Mouse (Mus musculus) c-Kit-positive CD71-positive TER-119-positive erythroid progenitor cells, embryonic 14.5 days (primary cell): Measurements from ENCODE around the gene Atp23.

Experiments
- DNase-seq: peaks from one replicate; pipeline ENCODE4 v3.0.0-alpha.2; 2013; ENCODE audit warnings: low spot score

Atp23 gene

GRCm38 (mm10) chr10:126900821-126901487, at the start of gene Atp23:
Gene Atp23 (minus strand): TSS chr10:126901355.
- DNase-seq, result peak; percentile 73

- peak; percentile 34 for DNase-seq
Observed at GRCm38 (mm10) chr10:126950572-126950971, 49.4 kb upstream of the Atp23 start.

GRCm38 (mm10) chr10:126949824-126950223, 48.7 kb upstream of the Atp23 start:
- DNase-seq, result no peak

- no peak for DNase-seq
Observed at GRCm38 (mm10) chr10:126945531-126945930, 44.4 kb upstream of the Atp23 start.

GRCm38 (mm10) chr10:126940949-126941348, 39.8 kb upstream of the Atp23 start:
- DNase-seq, result no peak

- no peak for DNase-seq
Observed at GRCm38 (mm10) chr10:126935556-126936381, 34.6 kb upstream of the Atp23 start.

GRCm38 (mm10) chr10:126935121-126935520, 34.0 kb upstream of the Atp23 start:
- DNase-seq, result no peak

GRCm38 (mm10) chr10:126934561-126934960, 33.4 kb upstream of the Atp23 start:
- DNase-seq, result no peak

- DNase-seq, result no peak
Observed at GRCm38 (mm10) chr10:126931760-126932139, 30.6 kb upstream of the Atp23 start.

- no peak for DNase-seq
Observed at GRCm38 (mm10) chr10:126931123-126931759, 30.1 kb upstream of the Atp23 start.

- DNase-seq, result no peak
Observed at GRCm38 (mm10) chr10:126930270-126931121, 29.3 kb upstream of the Atp23 start.

- no peak for DNase-seq
Observed at GRCm38 (mm10) chr10:126929543-126929942, 28.4 kb upstream of the Atp23 start.

- DNase-seq, result no peak
Observed at GRCm38 (mm10) chr10:126928819-126929206, 27.7 kb upstream of the Atp23 start.

- DNase-seq, result no peak
Observed at GRCm38 (mm10) chr10:126928011-126928818, 27.1 kb upstream of the Atp23 start.

- no peak for DNase-seq
Observed at GRCm38 (mm10) chr10:126927101-126927961, 26.2 kb upstream of the Atp23 start.

GRCm38 (mm10) chr10:126925391-126925790, 24.2 kb upstream of the Atp23 start:
- DNase-seq, result no peak

- no peak for DNase-seq
Observed at GRCm38 (mm10) chr10:126924087-126924486, 22.9 kb upstream of the Atp23 start.

- DNase-seq, result no peak
Observed at GRCm38 (mm10) chr10:126920220-126920619, 19.1 kb upstream of the Atp23 start.

- peak; percentile 86 for DNase-seq
Observed at GRCm38 (mm10) chr10:126919067-126919466, 17.9 kb upstream of the Atp23 start.

- no peak for DNase-seq
Observed at GRCm38 (mm10) chr10:126914288-126914687, 13.1 kb upstream of the Atp23 start.
